Mouse (Mus musculus) adrenal gland (tissue): ENCODE data around the gene Polg2.
"Not testable (repeated sequence)": the region's sequence is repeated elsewhere in the genome, so short reads cannot be mapped to it uniquely, and the experiment has no call there.

Source experiments
- intact Hi-C: fragments of 180-260 bp; cut with DNase I; formaldehyde crosslinking; loops from one replicate; pipeline ENCODE4 v1.15.1; 2025

The Polg2 gene

GRCm38 (mm10) chr11:106789649-106790048 is 10.3 kb upstream of the Polg2 start:
- intact Hi-C loops: no loop called here

DNA sequence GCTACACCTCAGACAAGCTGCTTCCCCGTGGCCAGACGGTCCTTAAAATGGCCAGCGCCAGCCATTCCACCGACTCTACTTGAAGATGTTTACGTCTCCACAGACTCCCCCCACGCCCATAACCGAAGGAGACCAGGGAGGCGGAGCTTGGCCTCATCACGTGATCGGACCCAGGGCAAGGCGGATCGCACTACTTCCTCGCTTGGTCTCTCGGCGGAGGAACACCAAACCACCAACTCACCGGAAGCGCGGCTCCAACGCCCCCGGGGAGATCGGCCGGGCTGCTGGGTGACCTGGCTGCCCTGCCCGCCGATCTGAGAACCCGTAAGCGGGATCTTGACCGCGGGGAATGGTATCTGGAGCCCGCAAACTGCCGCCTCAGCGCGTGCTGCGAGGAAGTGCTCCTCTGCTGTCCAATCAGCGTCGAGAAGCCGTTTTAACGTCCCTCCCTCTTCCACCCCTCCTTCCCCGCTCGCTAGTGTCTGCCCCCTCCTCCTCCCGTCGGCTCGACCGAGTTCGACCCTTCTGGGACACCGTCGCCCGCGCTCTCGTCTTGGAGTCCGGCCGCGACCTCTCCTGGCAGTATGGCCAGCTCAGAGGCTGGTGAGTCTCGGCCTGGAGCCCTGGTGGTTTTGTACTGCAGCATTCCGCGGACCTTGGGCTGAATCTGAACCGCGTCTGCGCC is 9.6 kb upstream of the Polg2 start, which contains the start of the genes Ddx5 and Cep95:
Gene Ddx5, minus strand, starts transcription at position 411 of the 685 bp plus-strand sequence.
Gene Cep95, plus strand, starts transcription at position 478 of the 685 bp plus-strand sequence.
- intact Hi-C loops: no loop called here

DNA sequence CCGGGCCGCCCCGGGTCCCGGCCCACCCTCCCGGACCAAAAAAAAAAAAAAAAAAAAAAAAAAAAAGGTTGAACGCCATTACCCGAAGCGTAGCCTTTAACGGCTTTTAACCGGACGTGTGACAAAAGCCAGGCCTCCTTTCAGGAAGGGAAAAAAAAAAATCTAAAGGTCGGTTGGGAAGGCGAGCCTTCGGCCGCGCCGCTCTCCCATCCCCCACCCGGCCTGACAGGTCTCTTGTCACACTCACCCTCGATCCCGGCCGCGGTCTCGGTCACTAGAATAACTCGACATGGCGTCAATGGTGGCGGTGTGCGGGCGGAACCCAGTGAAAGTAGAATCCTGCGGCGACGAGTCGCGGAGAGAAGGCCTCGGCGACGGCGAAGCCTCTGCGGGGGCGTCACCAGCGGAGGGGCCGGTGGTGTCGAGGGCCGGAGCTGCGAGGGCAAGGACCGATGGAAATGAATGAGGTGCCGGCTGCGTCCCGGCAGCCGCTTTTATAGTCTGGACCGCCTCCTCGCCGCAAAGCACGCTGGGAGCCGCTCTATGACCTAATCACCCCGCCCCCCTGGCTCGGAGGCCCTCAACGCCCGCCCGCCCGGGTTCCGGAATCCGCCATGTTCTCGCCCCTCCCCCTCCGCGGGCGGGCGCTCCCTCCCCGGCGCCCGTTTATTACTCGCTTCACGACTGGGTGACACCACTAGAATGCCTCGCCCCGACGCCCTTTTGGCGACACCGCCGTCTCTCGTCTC is 8.9 kb upstream of the Polg2 start:
- intact Hi-C loops: no loop called here

GRCm38 (mm10) chr11:106787131-106788025 is 8.0 kb upstream of the Polg2 start:
- intact Hi-C loops: no loop called here

GRCm38 (mm10) chr11:106785043-106785442 is 5.7 kb upstream of the Polg2 start:
- intact Hi-C loops: no loop called here

DNA sequence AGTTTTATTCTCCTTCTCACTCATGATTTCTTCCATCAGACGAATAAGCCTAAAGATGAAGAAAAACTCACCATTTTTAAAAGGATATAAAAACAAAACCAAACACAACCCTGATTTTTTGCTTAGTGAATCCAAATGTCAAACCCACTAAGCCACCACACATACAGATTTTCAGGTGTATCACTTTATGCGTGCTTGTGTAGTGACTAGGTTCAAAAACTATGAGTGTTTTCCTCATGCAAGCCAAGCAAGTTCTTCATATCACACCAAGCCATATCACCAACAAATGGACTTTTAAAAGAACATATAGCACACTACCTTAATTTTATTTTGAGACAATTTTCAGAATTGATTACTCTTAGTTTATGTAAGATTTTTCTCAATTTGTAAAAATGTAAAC is 5.1 kb upstream of the Polg2 start:
- intact Hi-C loops: no loop called here

GRCm38 (mm10) chr11:106782841-106783764 is 3.8 kb upstream of the Polg2 start:
- intact Hi-C loops: no loop called here

DNA sequence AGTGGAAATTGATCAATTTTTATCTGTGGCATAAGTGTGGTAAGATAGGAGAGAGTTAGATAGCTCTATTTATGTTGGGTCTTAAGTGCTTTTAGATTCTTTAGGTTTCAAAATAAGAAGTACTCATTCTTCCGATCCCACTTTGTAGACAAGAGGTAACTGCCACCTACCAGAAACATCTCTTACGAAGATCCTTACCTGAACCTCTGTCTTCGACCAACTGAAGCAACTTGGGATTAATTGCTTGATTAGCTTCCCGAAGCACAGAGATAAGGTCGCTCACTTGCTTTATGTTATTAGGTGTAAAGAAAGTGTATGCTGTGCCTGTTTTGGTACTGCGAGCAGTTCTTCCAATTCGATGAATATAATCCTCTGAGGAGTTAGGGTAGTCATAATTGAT is 2.9 kb upstream of the Polg2 start:
- intact Hi-C loops: not testable (repeated sequence)

- intact Hi-C loops: no loop called here
Observed at GRCm38 (mm10) chr11:106780590-106781220, 1.4 kb upstream of the Polg2 start.

DNA sequence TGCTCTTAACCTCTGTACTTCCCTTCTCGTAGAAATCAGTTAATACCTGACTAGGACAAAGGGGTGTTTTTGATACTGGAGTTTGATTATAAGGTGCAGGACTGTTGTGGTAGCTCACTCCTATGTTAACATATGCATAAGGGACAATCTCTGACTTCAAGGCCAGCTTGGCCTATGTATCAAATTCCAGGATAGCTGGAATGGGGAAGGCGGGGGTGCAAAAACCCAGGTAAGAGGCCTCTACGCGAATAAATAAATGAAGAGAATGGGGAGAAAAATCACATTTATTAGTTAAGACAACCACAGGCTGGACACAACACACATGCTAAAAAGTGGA is 720 bp upstream of the Polg2 start:
- intact Hi-C loops: no loop called here

GRCm38 (mm10) chr11:106778589-106779387 is 549 bp downstream of the Polg2 start:
- intact Hi-C loops: no loop called here

- intact Hi-C loops: no loop called here
Observed at GRCm38 (mm10) chr11:106778132-106778531, 1.2 kb downstream of the Polg2 start.

DNA sequence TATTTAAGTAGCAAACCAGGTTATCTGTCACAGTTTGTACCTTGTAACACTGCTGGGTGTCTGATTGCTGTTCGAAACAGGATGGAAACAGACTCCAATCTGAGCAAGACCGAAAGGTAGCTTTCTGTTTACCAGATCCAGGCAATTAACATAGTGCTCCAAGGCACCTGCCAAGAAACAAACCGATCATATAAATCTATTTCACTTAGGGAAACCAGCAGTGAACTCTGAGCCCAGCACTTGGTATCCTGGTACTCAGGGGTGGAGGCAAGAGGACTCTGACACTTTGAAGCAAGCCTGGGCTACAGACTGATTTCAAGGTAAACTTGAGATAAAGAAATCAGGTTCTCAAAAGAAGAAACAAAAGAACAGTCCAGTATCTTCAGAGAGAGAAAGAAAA is 1.9 kb downstream of the Polg2 start:
- intact Hi-C loops: no loop called here

- intact Hi-C loops: no loop called here
Observed at GRCm38 (mm10) chr11:106776960-106777359, 2.4 kb downstream of the Polg2 start.

DNA sequence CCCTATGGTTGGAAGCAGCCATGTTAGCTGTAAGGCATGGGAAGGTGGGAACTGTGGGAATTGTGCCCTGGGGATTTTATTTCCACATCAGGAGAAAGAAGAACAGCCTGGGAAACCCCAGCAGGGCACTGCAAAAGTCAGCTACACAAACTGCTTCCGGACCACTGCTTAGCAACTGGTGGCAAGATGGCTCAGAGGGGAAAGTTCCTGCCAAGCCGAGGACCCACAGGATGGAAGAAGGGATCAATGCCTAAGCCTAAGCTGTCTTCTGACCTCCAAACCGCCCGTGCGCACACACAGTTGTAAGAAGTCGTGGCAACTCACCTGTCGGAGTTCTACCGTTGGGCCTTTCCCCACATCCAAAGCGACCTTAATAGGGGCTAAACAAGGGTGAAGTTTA is 6.3 kb downstream of the Polg2 start:
- intact Hi-C loops: no loop called here

GRCm38 (mm10) chr11:106770195-106770974 is 9.0 kb downstream of the Polg2 start:
- intact Hi-C loops: no loop called here

- intact Hi-C loops: no loop called here
Observed at GRCm38 (mm10) chr11:106767516-106767915, 11.8 kb downstream of the Polg2 start.

DNA sequence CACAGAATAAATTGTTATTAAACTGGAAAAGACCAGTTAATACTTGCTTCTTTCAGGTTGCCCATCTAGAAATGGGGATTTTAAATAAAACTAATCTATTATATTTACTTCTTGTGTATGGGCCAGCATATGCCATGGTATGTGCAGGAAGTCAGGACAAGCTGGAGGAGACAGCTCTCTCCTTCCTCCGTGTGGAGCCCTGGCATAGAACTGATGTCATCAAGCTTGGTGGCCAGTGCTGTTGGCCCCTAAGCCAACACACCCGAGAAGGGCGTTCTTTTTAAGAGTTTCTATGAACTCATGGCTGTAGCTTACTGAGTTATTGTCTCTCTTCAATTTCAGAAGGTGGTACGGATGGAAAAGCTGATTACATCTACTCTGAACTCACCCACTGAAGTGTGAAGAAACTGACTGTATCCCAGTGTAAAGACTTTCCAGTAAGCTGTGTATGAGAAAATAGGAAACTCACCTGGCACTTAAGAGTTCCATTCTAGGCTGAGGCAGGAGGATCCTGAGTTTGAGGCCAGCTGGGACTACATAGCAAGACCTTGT is 12.7 kb downstream of the Polg2 start:
- intact Hi-C loops: no loop called here
